Mouse (Mus musculus): ENCODE measurements around the gene Cfd.

The Cfd gene

DNA sequence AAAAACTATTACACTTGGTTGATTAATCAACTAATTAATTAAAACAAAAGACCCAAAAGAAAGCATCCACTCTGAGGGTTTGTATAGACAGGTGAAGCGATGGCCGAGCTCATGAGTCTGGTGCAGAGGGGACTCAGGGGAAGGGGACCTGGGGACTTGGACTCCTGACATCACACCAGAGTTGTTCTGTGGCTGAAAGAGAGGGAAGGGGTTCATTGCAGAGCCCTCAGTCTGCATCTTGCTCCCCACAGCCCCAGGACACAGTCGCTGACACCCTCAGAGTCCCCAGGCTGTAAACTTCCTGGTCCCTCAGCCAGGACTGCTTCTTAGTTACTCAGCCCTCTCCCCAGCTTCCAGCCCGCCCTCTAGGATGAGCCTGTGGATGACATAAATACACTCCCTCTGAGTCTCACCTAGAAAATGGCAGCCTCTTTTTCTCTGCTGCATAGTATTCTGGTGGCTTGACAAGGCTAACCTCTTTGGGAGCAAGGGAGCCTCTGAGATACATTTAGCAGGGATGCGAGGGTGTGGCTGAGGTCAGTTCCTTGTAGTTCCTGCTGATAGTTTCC, 27.0 kb downstream of the Cfd start:
- DNase-seq (ENCODE audit: low read depth, low spot score): no peak

DNA sequence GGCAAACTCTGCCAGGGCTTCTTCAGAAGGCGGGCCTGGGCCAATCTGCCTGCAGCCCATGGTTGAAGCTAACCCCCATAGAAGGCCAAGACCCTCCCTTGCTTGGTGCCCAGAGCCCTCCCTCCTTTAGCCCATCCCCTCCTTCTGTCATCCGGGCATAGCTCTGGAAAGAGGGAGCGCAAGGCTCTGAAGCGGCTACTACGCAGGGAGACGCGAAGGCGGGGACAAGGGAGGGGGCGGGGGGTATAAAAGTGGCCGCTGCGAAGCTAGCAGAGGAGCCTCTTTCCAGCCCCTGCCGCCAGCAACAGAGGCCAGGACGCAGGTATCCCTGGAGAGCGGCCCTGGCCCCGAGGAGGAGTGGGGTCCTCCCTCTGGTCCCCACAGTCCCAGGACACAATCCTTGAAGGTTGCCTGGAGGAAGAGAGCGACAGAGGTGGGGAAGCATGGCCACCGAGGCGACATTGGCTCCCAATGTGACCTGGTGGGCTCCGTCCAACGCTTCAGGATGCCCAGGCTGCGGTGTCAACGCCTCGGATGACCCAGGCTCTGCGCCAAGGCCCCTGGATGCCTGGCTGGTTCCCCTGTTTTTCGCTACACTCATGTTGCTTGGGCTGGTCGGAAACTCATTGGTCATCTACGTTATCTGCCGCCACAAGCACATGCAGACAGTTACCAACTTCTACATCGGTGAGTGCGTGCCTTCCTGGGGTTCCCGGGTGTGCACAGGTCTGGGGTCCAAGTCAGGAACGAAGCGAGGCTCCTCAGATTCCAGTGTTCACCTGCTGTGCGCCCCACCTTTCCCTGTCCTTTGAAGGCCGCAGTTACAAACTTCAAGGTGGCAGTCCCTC, 27.8 kb downstream of the Cfd start:
- no peak for DNase-seq (ENCODE audit: low read depth, low spot score)

DNA sequence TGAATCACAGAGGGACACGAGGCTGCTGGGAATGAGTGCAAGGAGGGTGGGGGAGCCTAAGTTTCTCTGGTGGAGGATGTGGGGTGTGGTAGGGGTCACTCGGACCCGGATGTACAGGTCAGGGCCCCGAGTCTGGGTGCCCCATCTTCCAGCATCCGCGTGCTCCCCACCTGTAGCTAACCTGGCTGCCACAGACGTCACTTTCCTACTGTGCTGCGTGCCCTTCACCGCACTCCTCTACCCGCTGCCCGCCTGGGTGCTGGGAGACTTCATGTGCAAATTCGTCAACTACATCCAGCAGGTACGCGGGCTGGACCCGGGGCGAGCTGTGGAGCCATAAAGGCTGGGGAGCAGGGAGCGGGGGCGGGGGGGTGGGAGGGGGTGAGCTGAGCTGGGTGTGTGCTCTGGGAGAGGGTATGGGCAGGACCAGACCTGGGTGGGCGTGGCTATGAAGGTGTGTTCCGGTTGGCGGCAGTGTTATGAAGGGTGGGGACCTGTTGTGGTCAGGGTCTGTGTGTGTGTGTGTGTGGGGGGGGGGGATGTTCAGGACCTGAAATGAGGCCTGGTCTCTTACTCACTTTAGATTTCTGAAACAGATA, 28.7 kb downstream of the Cfd start:
- no peak for DNase-seq (ENCODE audit: low read depth, low spot score)

DNA sequence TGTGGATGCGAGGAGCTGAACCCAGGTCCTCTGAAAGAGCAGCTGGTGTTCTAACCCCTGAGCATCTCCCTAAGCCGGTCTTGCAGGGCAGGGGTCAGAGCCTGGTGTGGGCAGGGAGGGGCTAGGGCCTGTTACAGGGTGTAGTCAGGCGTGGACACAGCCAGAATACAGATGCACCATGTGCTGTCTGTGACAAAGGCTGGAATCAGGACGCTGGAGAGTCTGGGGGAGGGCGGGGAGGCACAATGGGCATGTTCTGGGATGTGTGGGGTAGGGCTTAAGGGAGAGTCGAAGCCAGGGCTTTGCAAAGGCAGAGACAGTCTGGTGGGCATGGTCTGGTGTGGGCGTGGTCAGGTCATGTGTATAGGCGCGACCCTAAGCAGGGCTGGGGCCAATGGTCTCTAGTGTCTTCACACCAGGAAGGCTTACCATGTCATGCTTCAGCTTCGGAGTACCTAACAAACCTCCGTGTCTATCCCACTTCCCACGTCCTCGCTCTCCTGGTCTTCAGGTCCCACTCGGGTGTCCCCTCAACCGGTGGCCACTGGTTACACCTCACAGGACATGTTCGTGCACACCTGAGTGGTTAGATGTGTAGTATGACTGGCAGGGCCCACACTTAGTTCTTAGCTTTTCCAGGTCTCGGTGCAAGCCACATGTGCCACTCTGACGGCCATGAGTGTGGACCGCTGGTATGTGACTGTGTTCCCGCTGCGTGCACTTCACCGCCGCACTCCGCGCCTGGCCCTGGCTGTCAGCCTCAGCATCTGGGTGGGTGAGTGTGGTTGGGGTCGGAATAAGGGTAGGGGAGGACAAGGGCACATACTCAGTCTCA, 29.6 kb downstream of the Cfd start:
- no peak for DNase-seq (ENCODE audit: low read depth, low spot score)

DNA sequence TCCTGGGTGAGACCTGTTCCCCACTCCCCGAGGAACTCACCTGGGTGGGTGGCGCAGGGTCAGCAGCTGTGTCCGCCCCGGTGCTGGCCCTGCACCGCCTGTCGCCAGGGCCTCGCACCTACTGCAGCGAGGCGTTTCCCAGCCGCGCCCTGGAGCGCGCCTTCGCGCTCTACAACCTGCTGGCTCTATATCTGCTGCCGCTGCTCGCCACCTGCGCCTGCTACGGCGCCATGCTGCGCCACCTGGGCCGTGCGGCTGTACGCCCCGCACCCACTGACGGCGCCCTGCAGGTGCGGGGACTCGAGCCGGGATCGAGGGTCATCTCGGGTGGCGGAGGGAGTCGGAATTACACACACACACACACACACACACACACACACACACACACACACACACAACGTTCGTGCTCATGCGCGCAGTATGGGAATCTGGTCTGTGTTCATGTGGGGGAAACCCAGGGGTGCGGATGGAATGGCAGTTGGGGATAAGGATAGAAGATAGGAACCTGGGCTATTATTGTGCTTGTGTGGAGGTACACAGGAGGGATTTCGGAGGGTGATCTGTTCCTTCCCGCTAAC, 30.4 kb downstream of the Cfd start, which contains the start of gene R3hdm4:
Gene R3hdm4, minus strand, starts transcription at position 251 of the 578 bp plus-strand sequence.
- DNase-seq (ENCODE audit: low read depth, low spot score): no peak

DNA sequence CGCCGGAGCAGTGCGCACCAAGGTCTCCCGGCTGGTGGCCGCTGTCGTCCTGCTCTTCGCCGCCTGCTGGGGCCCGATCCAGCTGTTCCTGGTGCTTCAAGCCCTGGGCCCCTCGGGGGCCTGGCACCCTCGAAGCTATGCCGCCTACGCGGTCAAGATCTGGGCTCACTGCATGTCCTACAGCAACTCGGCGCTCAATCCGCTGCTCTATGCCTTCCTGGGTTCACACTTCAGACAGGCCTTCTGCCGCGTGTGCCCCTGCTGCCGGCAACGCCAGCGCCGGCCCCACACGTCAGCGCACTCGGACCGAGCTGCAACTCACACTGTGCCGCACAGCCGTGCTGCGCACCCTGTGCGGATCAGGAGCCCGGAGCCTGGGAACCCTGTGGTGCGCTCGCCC, 30.9 kb downstream of the Cfd start:
- DNase-seq (ENCODE audit: low read depth, low spot score): no peak

DNA sequence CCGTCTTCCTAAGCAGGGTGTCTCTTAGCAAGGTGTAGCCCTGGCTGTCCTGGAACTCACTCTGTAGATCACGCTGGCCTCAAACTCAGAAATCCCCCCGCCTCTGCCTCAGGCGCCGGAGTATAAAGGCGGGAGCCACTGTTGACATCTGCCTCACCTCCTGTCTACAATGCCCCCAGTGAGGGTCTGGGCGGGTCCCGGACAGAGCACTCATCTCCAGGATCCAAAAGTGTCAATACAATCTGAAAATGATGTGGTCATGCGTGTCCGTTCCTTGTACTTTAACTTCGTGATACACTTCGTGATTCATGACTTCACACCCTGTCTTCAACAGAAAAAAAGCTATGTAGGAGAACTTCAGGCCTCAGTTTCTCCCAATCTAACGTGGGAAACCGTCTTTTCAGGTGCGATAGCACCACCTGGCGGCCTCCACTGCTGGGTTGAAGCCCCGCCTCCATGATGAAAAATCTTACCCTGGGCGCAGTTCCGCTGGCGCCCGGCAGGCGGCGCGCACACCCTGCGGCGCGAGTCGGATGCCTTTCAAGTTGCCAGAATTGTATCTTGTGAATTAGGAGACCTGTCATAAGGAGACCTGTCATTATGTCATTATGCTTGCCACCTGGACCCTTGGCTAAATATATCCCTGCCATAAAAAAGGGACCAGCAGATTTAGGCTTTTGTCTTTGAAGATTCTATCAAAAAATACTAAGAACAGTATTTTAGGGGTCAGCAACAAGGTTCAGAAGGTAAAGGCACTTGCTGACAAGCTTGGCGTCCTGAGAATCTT, 34.5 kb downstream of the Cfd start:
- DNase-seq (ENCODE audit: low read depth, low spot score): peak; percentile 87

DNA sequence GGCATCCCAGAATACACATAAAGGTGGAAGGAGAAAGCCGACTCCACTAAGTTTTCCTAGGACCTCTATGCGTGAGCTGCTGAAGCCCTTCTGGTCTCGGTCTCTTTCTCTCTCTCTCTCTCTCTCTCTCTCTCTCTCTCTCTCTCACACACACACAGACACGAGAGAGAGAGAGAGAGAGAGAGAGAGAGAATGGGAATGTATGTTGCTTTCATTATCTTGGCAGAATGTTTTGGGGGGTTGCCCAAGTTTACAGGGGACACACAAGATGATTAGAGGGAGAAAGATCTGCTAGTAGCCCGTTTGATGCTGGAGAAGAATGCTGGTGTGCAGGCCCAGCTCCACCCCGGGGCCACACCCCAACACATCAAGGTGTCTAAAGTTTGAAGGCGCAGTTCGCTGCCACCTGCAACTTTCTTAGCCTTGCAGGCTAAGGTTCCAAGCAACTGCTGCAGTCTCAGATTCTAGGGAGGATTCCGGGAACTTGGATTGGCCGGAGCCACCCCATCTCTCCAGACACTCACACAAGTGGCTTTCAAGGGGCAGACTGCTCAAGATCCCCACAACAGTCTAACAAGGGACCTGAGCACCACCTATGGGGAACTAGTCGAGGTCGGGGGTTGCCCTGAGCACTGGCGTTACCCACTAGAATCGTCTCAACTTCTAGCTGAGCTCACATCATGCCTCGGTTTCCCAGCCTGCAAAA, 35.3 kb downstream of the Cfd start:
- DNase-seq (ENCODE audit: low read depth, low spot score): no peak

DNA sequence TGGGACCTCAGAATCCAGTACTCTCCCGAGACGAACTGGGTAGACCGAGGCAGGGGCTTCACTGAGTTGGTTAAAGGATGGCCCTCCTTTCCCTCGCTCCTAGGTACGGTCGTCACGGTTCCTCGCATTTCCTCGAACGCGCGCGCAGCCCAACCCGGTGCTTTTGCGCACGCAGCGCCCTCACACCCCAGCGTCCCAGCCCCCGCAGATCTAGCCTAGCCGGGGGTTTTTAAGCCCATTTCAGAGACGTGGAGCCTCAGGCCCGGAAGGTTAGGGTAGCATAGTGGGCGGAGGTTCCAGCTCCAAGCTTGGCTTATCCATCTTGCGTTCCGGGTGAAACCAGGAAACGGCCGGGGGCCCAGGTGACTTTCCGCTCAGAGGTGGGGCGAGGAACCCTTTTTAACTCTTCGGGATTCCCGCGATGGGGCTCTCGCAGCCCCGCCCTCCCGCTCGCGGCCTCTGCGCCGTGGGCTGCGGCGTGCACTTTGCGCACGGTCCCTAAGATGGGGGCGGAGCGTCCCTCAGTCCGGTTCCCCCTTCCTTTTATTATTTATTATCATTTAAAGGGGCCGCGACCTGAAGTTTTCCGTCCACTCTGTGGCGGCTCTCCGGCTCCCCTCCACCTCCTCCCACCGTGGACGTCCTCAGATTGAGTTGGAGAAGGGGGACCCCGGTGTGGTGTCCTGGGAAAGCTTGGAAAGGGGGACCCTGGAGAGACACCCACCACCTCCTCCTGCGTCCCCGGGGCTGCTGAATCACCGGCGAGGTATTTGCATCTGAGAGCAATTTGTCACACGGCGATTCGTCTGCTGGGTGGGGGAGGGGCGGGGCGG, 36.1 kb downstream of the Cfd start, which contains the start of gene Arid3a:
Gene Arid3a, plus strand, starts transcription at position 553 of the 833 bp plus-strand sequence.
- peak; percentile 77 for DNase-seq (ENCODE audit: low read depth, low spot score)

DNA sequence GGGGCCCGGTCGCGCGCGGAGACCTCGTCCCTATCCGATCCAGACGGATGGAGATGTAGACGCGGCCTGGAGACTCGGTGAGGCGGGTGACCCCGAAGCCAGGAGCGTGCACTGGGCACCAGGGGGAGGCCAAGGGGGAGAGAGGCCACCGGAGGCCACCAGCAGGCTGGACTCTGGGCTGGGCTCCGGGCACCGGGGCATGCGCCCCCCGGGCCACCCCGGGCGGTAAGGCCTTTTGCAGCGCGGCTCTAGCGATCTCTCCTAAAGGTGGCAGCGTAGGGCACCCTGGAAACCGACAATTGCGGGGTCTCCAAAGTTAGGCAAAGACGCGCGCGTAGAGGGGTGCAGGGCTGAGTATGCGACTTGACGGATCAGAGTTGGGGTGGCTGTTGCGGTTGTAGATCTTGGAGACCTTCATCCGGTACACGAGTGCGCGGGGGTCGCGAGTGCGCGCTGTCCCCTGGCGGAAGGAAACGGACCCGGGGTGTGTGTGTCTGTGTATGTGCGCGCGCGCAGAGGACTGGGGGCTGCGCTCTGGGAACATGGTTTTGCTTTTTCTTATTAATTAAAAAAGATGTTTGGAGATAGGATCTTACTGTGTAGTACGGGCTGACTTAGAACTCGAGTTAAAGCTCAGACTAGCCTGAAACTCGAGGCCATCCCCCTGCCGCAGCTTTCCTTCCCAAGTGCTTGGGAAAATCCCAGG, 36.8 kb downstream of the Cfd start:
- no peak for DNase-seq (ENCODE audit: low read depth, low spot score)

DNA sequence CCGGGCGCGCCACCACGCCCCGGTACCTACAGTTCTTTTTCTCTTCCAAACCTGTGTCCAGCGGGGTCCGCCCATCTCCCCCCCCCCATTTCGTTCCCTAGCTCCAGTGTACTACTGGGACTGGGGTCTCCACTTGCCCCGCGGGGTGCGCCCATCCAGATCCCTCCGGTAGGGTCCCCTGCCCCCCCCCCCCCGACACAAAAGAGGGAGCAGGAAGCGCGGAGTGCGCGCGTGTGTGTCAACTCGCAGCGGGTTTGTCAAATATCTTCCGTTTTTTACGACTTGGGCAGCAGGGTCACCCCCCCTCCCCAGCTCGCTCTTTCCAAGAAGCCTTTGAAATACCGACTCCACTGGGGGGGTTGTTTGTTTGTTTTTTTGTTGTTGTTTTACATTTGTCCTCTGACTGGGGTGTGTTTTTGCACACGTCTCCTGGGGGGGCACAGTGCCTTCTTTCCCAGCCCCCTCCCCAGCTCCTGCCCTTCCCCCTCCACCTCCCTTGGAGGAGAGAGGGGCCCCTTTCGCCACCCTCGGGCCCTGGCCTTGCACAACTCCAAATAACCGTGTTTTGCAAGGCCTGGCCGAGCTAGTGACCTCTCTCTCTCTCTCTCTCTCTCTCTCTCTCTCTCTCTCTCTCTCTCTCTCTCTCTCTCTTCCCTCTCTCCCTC, 37.5 kb downstream of the Cfd start:
- DNase-seq (ENCODE audit: low read depth, low spot score): no peak

DNA sequence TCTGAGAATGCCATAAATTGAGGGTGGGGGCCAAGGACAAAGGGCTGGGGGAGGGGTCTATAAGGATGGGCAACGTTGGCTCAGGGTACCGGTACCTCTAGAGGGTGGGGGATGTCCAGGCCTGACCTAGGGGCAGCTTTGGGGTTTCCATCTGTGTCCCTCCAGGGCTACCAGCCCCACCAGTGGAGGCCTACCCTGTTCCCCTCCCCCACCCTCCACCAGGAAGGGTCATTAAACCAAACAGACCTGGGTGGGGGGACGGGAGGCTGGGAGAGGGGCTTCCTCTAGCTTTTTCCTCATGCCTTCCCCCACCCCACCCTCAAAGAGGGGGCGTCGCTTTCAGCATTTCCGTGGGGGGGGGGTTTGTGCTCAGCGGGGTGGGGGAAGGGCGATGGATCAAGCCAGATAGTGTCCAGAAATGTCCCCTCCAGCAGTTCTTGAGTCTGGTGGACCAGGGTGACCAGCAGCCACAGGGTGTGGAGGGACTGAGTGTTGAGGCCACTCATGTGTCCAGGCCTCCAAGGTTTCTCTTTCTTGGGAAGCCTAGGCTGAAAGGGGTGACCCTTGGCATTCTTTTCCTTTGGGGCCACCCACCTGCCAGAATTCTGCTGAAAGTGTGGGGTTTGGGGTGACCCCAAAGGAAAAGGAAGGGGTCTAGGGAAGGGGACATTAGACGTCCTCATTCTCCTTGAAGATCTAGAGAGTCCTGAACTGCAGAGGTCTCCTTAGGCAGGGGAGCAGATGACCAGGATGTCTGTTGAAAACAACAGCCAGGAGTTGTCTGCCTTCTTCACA, 38.5 kb downstream of the Cfd start:
- no peak for DNase-seq (ENCODE audit: low read depth, low spot score)

DNA sequence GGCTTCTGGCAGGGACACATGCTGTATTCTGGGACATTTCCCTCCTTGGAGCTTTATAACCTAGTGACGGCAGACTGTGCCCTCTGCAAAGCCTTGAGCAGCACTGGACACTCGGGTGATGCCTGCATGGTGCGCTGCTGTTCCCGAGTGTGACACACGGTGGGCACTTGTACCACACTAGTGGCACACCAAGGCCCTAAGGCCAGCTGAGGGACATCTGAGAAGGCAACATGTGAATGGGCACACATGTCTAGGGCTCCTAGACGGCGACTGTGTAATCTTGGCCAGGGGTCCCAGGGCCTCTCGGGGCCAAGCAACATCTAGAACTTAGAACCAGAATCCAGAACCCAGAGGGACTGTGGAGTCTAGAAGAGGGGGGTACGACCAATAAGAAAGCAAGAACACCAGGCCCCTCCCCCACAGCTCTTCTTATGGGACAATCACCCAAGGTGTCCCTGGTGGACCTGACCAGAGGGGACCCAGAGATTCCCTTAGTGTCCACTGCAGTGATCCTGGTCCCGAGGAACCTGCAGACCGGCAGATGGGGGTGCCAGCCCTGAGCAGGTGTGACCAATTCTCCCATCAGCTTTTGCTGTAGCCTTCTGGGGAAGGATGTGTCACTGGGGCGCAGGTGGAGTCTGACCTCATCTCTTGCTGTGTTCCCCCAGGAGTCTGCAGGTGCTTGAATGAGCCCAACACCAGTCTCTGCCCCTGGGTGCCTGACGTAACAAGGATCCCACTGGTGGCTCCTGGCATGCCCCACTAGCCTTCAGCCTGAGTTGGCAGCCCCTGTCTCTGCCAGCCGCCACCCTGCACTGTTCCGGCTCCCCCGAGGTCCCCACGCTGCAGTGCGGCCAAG, 39.5 kb downstream of the Cfd start:
- no peak for DNase-seq (ENCODE audit: low read depth, low spot score)

DNA sequence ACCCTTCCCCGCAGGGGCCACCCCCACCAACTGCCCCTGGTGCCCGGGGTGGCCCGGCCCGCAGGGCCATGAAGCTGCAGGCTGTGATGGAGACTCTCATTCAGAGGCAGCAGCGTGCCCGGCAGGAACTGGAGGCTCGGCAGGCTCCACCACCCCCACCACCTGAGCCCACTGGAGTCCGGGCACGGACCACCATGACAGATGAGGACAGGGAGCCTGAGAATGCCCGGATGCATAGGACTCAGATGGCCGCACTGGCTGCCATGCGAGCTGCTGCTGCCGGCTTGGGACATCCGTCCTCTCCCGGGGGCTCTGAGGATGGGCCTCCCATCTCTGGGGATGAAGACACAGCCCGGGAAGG, 40.2 kb downstream of the Cfd start:
- DNase-seq (ENCODE audit: low read depth, low spot score): no peak

DNA sequence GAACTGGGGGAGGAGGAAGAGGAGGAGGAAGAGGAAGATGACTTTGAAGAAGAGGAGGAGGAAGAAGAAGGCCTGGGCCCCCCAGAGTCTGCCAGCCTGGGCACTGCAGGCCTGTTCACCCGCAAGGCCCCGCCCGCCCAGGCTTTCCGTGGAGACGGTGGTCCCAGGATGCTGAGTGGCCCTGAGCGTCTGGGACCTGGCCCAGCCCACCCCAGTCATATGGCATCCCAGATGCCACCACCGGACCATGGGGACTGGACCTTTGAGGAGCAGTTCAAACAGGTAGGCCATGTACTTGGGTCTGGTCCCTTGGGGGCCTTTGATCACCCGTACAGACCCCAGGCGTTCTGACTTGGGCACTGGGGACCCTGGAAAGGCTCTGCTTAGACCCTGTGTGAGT, 41.1 kb downstream of the Cfd start:
- no peak for DNase-seq (ENCODE audit: low read depth, low spot score)

DNA sequence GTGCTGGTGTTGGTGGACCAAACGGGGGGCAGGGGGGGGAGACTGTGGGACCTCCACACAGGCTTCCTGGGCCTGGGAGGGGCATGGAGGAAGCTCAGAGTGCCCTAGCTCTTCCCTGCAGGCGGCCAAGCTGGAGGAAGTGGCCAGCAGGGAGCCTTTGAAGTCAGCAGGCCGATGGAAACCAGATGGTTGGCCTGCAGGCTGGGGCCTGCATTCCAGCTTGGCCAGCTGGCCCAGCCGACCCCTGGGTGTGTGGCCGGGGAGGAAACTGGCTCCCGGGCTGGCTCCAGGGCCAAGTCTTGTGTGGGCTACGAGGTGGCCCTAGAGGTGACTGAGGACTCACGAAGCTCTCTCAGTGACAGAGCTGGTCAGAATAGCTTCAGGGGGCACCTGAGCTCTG, 42.1 kb downstream of the Cfd start:
- peak; percentile 79 for DNase-seq (ENCODE audit: low read depth, low spot score)
